Mouse (Mus musculus) large intestine, adult 2 months (tissue): ENCODE results near the gene Eva1c. TPM values are rescaled to one million over a fixed set of nuclear protein-coding genes. Genes with fewer than 3 reads are reported as not detected.

ENCODE experiments used
- DNase-seq: peaks from one replicate; pipeline ENCODE4 v3.0.0-alpha.2; 2012; ENCODE audit warnings: low read depth, low spot score
- WGBS: fragments of 180-500 bp; shearing (Covaris S2); methylation state at CpG from one replicate; pipeline ENCODE4 v1.1.7; 2018; 5-methylcytosine and 5-hydroxymethylcytosine counted together
- polyA plus RNA-seq: library from polyadenylated mRNA; depleted of rRNA; stranded (reverse); fragments of >200 nt; gene quantifications from 2 replicates; pipeline ENCODE4 v1.2.3, GENCODE M21; 2012

Eva1c gene
- polyA plus RNA-seq, 1 experiment = 0.67 TPM

DNA sequence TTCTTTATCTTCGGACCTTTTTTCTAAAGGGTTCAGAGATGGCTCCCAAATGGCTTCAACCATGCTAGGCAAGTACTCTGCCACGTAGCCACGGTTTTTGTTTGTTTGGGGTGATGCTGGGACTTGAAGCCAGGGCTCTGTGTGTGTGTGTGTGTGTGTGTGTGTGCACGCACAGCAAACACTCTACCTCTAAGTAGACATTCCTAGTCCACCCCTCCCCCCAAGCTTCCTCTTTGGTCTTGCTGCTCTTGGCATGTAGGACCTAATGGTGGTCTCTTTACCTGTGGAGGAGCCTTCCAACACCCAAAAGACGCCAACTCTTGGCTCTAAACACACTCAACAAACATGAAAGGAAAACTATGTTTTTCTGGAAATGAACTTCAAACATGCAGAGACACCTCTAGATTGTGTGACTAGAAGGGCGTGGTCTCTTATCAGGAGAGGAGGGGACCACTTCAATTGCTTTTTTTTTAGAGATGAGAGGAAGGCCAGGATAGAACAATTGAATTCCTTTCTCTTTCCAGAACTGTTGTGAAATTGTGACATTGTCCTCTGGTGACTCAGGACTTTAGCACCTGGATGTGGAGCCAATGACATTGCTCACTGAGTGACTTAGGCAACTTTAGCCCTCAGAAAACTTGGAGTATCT is 30.2 kb downstream of the Eva1c start:
- 57% methylated on average over 6 of the region's 6 CpGs for WGBS
- DNase-seq = no peak

DNA sequence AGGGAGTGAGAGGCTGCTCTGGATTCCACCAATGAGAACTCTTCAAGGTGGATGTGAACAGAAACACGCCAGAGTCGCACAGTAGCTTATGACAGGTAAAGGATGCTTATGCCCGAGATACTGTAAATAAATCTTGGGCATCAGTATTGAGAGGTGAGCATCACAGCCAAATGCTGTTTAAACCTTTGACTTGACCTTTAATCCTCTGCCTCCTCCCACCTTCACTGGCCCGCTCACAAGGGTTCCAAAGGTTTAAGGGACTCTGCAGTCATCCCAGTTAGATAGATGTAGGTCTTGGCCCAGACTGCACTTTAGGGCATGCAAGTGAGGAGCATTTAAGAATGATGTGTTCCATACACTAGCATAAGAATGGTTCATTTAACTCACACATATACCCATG is 31.7 kb downstream of the Eva1c start:
- WGBS = 85% methylated on average over 4 of the region's 4 CpGs
- no peak for DNase-seq

DNA sequence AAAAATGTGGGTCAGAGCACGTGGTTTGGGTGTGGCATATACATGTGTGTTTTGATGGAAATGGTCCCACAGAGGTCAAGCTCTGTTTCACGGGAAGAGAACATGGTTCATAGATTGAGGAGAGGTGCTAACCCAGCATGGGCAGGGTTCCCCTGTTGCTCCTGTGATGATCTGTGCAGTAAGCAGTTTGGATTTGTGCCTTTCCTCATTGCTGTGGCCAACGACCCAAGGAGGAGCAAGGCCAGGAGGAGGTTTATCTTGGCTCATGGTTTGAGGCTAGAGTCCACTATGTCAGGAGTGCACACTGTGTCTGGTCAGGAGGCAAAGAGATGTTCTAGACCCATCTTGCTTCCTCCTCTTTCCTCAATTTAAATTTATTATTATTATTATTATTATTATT is 36.5 kb downstream of the Eva1c start:
- WGBS = 30% methylated on average over 3 of the region's 3 CpGs

DNA sequence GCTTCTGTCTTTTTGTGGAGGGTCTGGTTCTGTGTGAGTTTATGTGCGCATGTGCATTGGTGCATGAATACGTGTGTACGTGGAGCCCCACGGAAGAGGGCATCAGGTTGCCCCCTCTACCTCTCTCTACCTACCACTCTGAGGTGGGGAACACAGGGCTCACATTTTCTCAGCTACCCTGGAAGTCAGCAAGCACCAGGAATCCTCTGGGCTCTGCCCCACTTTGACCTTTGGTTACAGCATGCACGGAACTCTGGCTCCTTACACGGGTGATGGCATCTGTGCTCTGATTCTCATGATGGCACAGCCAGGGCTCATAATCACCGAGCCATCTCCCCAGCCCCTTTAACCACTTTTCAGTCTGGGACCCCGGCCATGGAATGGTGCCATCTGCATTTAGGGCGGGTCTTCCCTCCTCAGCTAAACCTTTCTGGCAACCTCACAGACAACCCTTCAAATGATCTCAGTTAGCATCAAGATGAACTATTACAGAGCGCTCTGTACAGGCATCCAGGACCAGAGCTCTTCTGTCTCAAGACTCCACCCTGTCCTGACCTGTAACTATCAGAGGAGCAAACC is 37.0 kb downstream of the Eva1c start:
- 76% methylated on average over 10 of the region's 10 CpGs for WGBS

More for the DNA sequence above, 36.5 kb downstream of the Eva1c start:
- DNase-seq = no peak

DNA sequence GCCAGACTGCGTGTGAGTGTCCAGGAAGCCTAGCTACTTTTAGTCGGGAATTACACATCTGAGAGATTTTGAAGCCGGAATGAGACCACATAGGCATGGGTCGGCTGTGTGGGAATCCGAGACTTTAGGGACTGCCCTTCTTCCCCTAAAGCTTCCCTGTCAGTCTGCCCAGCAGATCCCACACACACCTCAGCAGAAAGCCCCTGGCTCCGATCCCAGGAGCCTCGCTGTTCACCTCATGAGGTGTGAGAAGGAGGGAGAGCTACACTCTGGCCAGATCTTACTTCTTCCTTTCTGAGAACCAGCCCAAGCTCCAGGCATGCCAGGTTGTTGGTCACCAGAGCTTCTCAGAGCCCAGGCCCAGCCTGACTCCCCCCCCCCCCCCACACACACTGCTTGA is 38.2 kb downstream of the Eva1c start:
- DNase-seq = no peak
- 62% methylated on average over 7 of the region's 7 CpGs for WGBS

More for the DNA sequence above, 37.0 kb downstream of the Eva1c start:
- DNase-seq = no peak

DNA sequence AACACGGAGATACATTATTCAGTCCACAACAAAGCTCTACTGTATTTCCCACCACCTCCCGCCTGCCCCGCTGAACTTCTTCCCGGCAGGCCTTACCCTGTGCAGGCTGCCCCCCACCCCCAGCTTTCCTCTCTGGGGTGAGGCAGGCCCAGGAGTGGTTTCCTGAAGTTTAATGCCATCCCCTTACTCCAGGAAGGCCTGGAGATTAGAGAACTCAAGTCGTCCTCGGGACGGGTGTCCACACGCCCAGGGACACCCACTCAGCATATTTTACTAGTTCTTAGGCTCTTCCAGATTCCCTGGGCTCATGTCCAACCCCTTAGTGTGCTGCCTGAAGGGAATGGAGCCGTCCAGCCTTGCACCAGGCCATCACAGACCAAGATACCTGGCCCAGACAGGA is 39.1 kb downstream of the Eva1c start:
- no peak for DNase-seq
- 53% methylated on average over 9 of the region's 9 CpGs for WGBS

DNA sequence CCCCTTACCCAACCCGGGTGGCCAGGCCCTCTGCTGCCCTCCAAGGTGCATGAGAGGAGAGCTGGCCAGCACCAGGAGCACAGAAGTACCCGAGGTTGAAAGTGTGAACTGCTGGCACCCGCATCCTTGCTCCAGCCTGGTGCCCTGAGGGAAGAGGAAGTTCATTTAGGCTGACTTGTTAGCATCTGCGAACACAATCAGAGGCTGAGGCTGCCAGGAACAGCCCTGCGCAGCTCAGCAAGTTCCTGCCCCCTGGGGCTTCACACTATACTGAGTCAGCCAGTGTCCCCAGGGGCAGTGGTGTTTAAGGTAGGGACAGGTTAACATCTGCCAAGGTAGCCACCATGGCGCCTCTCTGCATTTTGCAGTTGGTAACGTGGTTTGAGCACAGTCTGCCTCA is 41.6 kb downstream of the Eva1c start:
- DNase-seq = no peak
- 53% methylated on average over 7 of the region's 7 CpGs for WGBS

DNA sequence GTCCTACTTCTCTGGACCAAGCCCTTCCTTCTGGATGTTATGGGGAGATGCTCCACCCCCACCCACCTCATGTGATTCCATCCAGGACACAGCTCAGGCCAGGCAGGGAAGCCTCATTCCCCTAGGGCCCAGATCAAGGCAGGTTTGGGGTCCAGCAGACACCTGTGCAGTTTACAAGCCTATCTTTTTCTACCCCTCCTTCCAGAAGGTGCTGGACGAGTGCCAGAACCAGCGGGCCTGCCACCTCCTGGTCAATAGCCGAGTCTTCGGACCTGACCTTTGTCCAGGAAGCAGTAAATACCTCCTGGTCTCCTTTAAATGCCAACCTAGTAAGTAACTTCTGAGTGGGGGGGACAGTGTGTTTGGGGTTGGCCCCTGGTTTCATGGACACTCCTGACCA is 42.8 kb downstream of the Eva1c start:
- WGBS = 23% methylated on average over 4 of the region's 4 CpGs
- DNase-seq = peak; percentile 47

DNA sequence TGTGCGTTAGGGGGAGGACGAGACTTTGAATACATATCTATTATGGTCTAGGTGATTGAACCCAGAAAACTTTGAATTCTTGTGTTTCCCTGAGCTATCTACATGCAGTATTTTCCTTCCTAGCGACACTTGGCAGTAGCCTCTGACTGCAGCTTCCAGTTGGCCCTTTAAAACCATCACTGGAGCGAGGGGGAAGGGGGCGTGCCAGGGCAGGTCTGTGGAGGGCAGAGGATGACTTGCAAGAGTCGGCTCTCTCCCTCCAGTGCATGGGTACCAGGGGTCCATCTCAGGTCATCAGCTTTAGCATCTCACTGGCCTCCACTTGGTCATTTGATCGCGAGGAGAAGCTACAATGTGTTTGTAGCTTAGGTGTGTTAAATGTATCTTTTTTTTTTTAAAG is 46.4 kb downstream of the Eva1c start:
- DNase-seq = no peak
- WGBS = 66% methylated on average over 8 of the region's 8 CpGs

DNA sequence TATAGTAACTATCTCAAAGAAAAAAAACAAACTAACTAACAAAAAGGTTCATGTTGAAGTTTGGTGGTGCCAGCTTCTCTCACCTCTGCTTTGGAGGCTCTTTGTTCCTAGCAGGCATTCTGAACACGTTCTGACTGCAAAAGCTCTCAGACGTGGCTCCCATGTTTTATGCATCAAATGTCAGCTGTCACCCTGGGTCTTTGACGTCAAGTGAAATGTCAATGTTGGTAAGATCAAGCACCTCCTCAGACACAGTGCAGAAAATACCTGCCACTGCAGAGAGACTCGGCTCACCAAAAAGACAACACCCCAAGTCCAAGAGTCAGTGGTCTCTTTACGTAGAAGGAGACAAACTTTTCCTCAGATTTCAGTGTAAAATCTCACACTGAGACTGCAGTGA is 48.0 kb downstream of the Eva1c start:
- 75% methylated on average over 5 of the region's 5 CpGs for WGBS
- no peak for DNase-seq

DNA sequence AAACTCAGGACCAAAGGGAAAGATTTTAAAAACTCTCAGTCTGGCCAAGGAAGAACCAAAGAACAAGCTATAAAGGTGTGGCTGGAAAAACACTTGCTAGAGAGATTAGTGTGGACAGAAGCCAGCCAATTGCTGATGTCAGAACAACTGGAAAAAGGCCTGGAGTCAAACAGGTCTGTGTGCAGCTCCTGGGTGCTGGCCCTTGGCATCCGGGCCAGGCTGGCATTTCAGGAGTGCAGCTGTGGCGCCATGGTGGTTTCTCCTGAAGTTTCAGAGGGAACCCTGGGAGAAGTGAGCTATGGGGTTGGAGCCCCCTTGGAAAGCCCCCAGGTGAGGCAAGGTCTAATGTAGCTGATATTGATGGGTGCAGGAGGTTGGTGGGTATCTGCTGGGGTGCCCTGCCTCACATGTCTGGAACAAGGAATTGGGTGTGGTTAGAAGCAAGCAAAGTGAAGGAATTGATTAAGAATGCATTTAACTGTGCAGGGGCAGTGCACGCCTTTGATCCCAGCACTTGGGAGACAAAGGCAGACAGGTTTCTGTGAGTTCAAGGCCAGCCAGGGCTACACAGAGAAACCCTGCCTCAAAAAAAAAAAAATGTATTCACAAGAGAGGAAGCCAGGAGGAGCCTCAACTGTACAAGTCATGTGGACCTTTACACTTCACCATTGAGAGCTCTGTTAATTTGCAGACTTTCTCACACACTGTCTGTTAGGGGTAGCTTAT is 51.8 kb downstream of the Eva1c start:
- 49% methylated on average over 3 of the region's 3 CpGs for WGBS
- peak; percentile 31 for DNase-seq

DNA sequence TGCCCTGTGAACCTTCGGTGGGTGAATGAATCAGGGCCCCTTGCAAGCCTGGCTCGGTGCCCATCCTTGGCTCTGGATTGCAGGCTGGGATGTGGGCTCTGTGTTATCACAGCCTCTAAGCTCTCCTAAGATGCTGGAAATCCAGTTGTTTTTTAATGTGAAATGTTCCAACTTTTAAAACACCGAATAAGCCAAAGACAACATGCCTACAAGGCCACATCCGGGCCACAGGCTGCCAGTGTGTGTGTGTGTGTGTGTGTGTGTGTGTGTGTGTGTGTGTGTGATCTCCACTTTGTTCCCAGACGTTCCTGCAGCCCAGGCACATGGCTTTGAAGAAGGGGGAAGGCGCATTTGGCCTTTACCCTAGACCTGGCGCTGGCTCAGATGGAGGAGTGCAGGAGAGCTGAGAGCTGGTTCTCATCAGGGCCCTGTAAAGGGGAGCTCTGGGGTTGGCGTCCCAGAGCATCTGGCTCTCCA is 56.0 kb downstream of the Eva1c start:
- DNase-seq = no peak
- 56% methylated on average over 8 of the region's 8 CpGs for WGBS

DNA sequence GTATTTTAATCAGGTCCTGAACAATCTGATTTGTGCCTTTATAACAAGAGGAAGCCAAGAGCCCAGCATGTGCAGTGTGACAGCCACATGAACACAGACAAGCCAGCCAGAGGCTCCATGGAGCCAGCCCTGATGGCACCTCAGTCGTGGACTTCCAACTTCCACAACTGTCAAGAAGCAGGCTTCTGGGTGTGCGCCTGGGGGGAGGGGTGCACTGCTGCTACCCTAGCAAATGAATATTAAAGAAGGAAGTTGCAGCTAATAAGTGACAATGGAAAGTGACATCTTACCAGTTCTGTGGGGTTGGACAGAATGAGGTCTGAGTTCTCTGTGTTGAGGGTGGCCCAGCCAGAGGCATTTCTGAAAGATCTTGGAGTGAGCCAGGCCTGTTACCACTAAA is 58.8 kb downstream of the Eva1c start:
- 72% methylated on average over 2 of the region's 2 CpGs for WGBS
- DNase-seq = no peak

DNA sequence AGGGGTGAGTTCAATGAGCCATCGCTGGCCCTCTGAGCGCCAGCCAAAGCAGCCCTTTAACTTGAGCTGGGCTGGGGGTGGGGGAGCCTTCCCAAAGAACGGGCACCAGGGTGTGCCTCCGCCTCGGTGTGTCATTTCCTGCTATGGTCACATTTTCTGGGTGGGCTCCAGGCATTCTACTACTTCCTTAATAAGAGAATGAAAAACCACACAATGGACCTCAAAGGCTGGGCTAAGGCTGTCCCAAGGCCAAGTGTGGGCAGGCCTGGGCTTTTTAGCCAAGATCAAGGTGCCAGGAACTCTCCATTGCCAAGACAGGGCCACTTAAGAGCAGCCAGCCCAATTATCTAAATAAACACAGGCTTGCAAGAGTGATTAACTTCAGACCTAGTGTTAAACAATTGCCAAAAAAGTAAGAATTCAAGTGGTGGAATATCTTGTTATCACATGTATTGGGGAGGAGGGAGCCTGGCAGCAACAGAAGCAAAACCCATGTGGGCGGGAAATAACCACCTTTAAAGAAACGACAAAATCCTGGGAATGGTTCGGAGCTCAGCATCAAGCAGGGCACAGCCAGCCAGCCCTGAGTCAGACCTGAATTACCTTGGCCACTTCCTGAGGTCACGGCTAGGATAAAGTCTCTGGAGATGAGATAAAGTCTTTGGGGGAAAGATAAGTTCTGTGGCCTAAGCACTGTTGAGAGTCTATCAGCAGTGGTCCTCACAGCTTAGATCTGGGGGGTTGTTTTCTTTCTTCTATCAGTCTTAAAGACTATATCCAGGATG is 59.5 kb downstream of the Eva1c start:
- WGBS = 50% methylated on average over 9 of the region's 9 CpGs
- no peak for DNase-seq

DNA sequence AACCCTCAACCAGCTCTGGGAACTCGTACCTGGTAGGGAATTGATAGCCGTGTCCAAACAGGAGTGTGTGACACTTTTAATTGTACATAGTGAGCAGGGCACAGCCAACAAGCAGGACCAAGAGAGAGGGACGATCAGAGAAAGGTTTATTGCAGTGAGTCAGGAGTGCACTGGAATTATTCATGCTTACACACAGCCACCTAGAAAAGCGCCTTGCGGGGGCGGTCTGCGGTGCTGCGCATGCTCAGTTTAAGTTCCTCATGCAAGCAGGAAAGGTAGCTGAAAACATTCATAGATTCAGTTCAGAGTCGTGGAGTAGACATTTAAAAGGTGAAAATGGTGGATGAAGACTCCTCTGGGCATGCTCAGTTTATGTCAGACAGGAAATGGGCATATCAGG is 64.2 kb downstream of the Eva1c start:
- 77% methylated on average over 9 of the region's 9 CpGs for WGBS
- DNase-seq = no peak

DNA sequence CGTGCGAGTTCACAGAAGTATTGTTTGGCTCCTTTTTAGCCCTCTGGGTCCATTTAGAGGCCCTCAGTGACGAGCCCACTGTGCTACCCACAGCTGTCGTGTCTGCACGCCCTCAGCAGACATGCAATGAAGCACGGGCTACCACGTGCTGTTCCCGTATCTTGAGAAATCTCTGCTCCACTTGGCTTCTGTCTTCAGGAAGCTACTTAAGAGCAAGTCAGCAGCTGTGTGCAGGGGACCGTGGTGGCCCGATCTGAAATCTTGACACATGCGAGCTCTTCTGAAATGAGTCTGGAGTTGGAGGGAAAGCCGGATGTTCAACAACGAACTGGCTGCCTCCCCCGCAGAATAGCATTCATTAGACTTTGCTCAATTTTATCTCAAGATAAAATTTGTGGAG is 65.1 kb downstream of the Eva1c start:
- no peak for DNase-seq

DNA sequence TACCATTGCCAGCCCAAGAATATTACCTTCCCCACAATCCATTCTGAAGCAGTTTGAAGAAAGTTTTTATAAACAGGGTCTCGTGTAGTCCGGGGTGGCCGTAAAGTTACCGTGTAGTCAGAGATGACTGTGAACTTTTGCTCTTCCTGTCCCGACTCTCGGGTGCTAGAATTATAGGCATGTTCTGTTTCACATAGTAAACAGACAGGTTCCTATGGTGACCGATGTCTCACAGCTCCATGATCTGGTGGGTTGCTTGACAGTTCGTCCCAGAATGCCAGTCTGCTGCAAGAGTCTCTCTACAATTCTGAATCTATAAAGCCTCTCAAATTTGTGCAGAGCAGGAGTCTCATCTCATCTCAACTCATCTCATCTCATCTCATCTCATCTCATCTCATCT is 65.6 kb downstream of the Eva1c start:
- no peak for DNase-seq
- 2% methylated on average over 8 of the region's 8 CpGs for WGBS

More for the DNA sequence above, 65.1 kb downstream of the Eva1c start:
- 41% methylated on average over 14 of the region's 14 CpGs for WGBS

DNA sequence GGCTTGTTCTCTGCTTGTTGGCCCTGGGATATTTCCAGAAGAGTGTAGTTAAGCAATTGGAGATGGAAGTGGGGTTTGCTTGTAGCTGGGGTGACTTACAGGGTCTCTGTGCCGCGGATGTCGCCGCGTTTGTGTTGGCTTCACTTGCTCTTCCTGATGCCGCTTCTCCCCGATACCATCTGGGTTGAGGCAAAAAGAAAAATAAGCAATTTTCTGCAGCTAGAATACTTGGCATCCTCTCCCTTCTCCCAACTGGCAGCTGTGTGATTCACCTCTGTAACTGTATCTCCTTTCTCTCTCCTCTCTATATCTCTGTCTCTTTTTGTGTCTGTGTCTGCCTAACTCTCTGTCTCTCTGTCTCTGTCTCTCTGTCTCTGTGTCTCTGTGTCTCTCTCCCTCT is 66.5 kb downstream of the Eva1c start:
- no peak for DNase-seq
- 78% methylated on average over 7 of the region's 7 CpGs for WGBS

DNA sequence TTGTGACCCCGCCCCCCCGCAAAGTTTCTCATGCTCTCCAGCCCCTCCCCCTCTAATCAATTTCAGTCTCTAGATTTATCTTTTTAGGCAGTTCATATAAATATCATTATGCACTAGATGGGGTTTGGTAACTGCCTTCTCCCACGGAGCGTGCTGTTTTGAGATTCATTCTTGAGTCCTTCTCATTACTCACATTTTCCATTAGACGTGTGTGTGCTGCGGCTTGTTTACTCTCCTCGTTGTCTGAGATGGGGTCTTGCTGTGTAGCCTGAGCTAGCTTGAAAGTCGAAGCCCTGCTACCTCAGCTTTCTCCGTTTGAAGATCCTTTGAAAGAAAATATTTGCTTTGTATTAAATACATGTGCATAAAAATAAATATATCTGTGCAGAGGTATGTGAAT is 67.3 kb downstream of the Eva1c start:
- no peak for DNase-seq
- WGBS = 36% methylated on average over 9 of the region's 9 CpGs

DNA sequence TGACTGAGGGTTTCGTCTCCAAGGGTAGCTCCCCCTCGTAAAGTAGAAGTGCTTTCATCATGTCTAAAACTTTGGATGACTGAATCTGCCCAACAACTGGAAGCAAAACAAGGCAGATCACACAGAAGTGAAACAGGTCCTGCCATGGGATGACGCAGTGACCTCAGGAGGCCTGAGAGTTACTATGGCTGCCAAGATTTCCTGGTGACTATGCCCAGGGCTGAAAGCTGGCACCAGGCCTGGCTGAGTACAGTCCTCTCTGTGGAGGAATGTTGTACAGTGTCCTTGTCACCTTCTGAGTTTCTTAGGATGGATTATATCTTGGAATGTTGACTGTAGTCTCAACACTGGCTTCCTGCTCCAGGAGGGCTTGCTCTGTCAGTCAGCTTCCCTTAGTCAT is 71.1 kb downstream of the Eva1c start:
- DNase-seq = no peak
- 79% methylated on average over 3 of the region's 3 CpGs for WGBS
